Mouse (Mus musculus): Measurements from ENCODE around the gene Zw10.

GRCm38 (mm10) chr9:49051349-49051748, 4.1 kb upstream of the Zw10 start:
- no peak for TF ChIP-seq HCFC1 (IDR thresholded peaks at IDR 0.05; ENCODE audit: borderline replicate concordance, insufficient read depth, low read length)
- TF ChIP-seq ZC3H11A (IDR thresholded peaks at IDR 0.05; ENCODE audit: borderline replicate concordance, low read depth, low read length), result no peak

All from ES-E14 (cell line).